Mouse (Mus musculus): Measurements from ENCODE around the gene Egln1. TPM values are rescaled to one million over a fixed set of nuclear protein-coding genes. Genes with fewer than 3 reads are reported as not detected.

Egln1 gene
- total and polyA plus RNA-seq, 2 experiments from 2014 or later, result 13.6 to 42.1 TPM

DNA sequence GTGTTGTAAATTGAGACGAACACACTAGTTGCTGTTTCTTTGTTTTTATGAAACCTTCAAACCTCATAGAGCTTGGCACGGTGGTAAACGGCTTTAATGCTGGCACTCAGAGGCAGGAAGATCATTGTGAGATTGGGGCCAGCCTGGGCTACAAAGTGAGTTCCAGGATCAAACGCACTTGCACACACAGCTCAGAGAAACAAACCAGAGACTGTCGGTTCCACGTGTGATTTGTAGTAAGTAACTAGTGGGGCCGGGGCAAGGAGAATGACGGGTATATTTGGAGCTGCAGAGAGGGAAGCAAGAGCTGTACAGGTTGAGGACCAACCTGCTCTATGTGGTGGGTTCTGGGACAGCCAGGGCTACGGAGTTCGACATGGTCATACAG, 939 bp upstream of the Egln1 start:
- Histone ChIP-seq H3K9ac (replicated peaks; ENCODE audit: low read length, poor library complexity, severe bottlenecking) (peak overlapping the region; percentile 97), H3K4me3 (ENCODE audit: low read depth, low read length) (peak overlapping the region; percentile 68), H3K27me3 (ENCODE audit: insufficient read depth, low read length) (no peaks in the 10 kb centered on the region), H3K27ac (ENCODE audit: low read depth, low read length) (peak overlapping the region; percentile 97), H3K4me1 (ENCODE audit: insufficient read depth, low read length) (peaks cover 17% of the 10 kb centered on the region), H3K36me3 (ENCODE audit: insufficient read depth, low read length) (no peaks in the 10 kb centered on the region), H3K4me2 (ENCODE audit: low read depth, low read length, poor library complexity, severe bottlenecking) (peak overlapping the region; percentile 87), H3K9me3 (ENCODE audit: low read length) (no peaks in the 10 kb centered on the region)
- WGBS, result 21% methylated on average over 10 of the region's 10 CpGs
- DNase-seq (ENCODE audit: low spot score) (no peak), ATAC-seq (ENCODE audit: low FRiP score) (no peak)
- TF ChIP-seq CTCF (IDR thresholded peaks at IDR 0.05), result no peak

DNA sequence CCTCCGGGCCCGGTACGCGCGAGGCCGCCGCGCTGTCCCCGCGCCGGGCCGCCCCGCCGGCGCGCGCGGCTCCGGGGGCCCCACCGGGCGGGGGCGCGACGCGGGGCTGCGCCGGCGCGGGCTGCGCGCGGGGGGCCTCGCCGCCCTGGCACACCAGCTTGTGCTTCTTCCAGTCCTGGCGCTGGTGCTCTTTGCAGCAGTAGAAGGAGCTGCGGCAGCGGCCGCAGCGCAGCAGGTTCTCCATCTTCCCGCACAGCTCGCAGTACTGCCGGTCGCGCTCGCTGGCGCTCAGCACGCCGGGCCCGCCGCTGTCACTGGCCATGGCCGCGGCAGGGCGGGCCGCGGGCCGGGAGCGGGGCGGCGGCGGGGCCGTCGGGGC, 402 bp downstream of the Egln1 start:
- peak overlapping the region; percentile 97 for H3K27ac ChIP-seq (ENCODE audit: low read depth, low read length)

GRCm38 (mm10) chr8:124947865-124948732, 1.0 kb downstream of the Egln1 start:
- Histone ChIP-seq H3K4me2 (ENCODE audit: low read depth, low read length, poor library complexity, severe bottlenecking) (peak overlapping the region; percentile 87), H3K27ac (ENCODE audit: low read depth, low read length) (peak overlapping the region; percentile 97), H3K36me3 (ENCODE audit: insufficient read depth, low read length) (no peaks in the 10 kb centered on the region), H3K9me3 (ENCODE audit: low read length) (no peaks in the 10 kb centered on the region), H3K9ac (replicated peaks; ENCODE audit: low read length, poor library complexity, severe bottlenecking) (peak overlapping the region; percentile 97), H3K4me3 (ENCODE audit: low read depth, low read length) (peak overlapping the region; percentile 68), H3K4me1 (ENCODE audit: insufficient read depth, low read length) (peaks cover 22% of the 10 kb centered on the region), H3K27me3 (ENCODE audit: insufficient read depth, low read length) (no peaks in the 10 kb centered on the region)
- ATAC-seq (ENCODE audit: low FRiP score) (peak; percentile 36), DNase-seq (ENCODE audit: low spot score) (peak; percentile 42)
- TF ChIP-seq CTCF (IDR thresholded peaks at IDR 0.05), result no peak
- under 1% methylated on average over 67 of the region's 67 CpGs for WGBS

More for the DNA sequence above, 402 bp downstream of the Egln1 start:
- Histone ChIP-seq H3K4me2 (ENCODE audit: low read depth, low read length, poor library complexity, severe bottlenecking) (peak overlapping the region; percentile 87), H3K4me1 (ENCODE audit: insufficient read depth, low read length) (peaks cover 20% of the 10 kb centered on the region), H3K9ac (replicated peaks; ENCODE audit: low read length, poor library complexity, severe bottlenecking) (peak overlapping the region; percentile 97), H3K9me3 (ENCODE audit: low read length) (no peaks in the 10 kb centered on the region), H3K27me3 (ENCODE audit: insufficient read depth, low read length) (no peaks in the 10 kb centered on the region), H3K36me3 (ENCODE audit: insufficient read depth, low read length) (no peaks in the 10 kb centered on the region), H3K4me3 (ENCODE audit: low read depth, low read length) (peak overlapping the region; percentile 68)
- ATAC-seq (ENCODE audit: low FRiP score) (peak; percentile 64), DNase-seq (ENCODE audit: low spot score) (peak; percentile 50)
- TF ChIP-seq CTCF (IDR thresholded peaks at IDR 0.05), result no peak
- 0% methylated on average over 35 of the region's 62 CpGs for WGBS

- H3K9ac ChIP-seq (replicated peaks; ENCODE audit: low read length, poor library complexity, severe bottlenecking), result no peak overlapping the region
- no peak for TF ChIP-seq CTCF (IDR thresholded peaks at IDR 0.05)
- DNase-seq (ENCODE audit: low spot score), result no peak
- no peak overlapping the region for H3K4me3 ChIP-seq (ENCODE audit: low read depth, low read length)
- H3K27me3 ChIP-seq (ENCODE audit: insufficient read depth, low read length), result no peaks in the 10 kb centered on the region
- peaks cover 13% of the 10 kb centered on the region for H3K4me1 ChIP-seq (ENCODE audit: insufficient read depth, low read length)
- H3K4me2 ChIP-seq (ENCODE audit: low read depth, low read length, poor library complexity, severe bottlenecking), result no peak overlapping the region
- no peak for ATAC-seq (ENCODE audit: low FRiP score)
- WGBS, result 69% methylated on average over 7 of the region's 7 CpGs
- no peak overlapping the region for H3K27ac ChIP-seq (ENCODE audit: low read depth, low read length)
- no peaks in the 10 kb centered on the region for H3K9me3 ChIP-seq (ENCODE audit: low read length)
- H3K36me3 ChIP-seq (ENCODE audit: insufficient read depth, low read length), result 0 out of 2 replicates have a peak, but pooled peaks cover 4% of the 10 kb centered on the region
Measured at GRCm38 (mm10) chr8:124944406-124944805, 4.7 kb downstream of the Egln1 start.

DNA sequence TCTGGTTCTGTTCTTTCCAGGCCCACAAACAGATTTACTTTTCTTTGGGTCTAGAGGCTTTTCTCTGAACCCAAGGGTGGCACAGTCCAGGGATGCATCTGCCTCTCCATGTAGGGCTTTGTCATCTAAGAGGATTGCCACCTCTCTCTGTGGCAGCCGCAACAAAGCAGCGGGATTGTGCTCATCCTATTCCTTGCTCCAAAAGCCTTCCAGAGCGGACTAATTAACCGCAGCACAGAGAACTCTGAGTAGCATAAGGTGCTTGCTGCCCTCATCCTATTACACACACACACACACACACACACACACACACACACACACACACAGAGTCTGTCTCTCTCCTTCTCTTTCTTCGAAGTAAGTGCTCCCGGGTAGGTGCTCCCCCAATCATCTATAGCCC, 5.3 kb downstream of the Egln1 start:
- no peak for ATAC-seq (ENCODE audit: low FRiP score)
- WGBS, result 77% methylated on average over 6 of the region's 6 CpGs
- 0 out of 2 replicates have a peak, but pooled peaks cover 4% of the 10 kb centered on the region for H3K36me3 ChIP-seq (ENCODE audit: insufficient read depth, low read length)
- no peak for TF ChIP-seq CTCF (IDR thresholded peaks at IDR 0.05)
- H3K4me3 ChIP-seq (ENCODE audit: low read depth, low read length), result no peak overlapping the region
- H3K27me3 ChIP-seq (ENCODE audit: insufficient read depth, low read length), result no peaks in the 10 kb centered on the region
- H3K4me1 ChIP-seq (ENCODE audit: insufficient read depth, low read length), result peaks cover 13% of the 10 kb centered on the region
- H3K27ac ChIP-seq (ENCODE audit: low read depth, low read length), result no peak overlapping the region
- H3K9me3 ChIP-seq (ENCODE audit: low read length), result no peaks in the 10 kb centered on the region
- DNase-seq (ENCODE audit: low spot score), result no peak
- H3K4me2 ChIP-seq (ENCODE audit: low read depth, low read length, poor library complexity, severe bottlenecking), result no peak overlapping the region
- H3K9ac ChIP-seq (replicated peaks; ENCODE audit: low read length, poor library complexity, severe bottlenecking), result no peak overlapping the region

GRCm38 (mm10) chr8:124937293-124937692, 11.8 kb downstream of the Egln1 start:
- DNase-seq (ENCODE audit: low spot score) (no peak), ATAC-seq (ENCODE audit: low FRiP score) (no peak)
- no peaks in the 10 kb centered on the region for H3K9me3 ChIP-seq (ENCODE audit: low read length)
- no peaks in the 10 kb centered on the region for H3K27me3 ChIP-seq (ENCODE audit: insufficient read depth, low read length)
- H3K27ac ChIP-seq (ENCODE audit: low read depth, low read length), result no peak overlapping the region
- WGBS, result 96% methylated on average over 4 of the region's 4 CpGs
- peaks cover 7% of the 10 kb centered on the region; the same call in 1 of the 2 replicates for H3K36me3 ChIP-seq (ENCODE audit: insufficient read depth, low read length)
- TF ChIP-seq CTCF (IDR thresholded peaks at IDR 0.05), result no peak
- H3K4me2 ChIP-seq (ENCODE audit: low read depth, low read length, poor library complexity, severe bottlenecking), result no peak overlapping the region
- H3K9ac ChIP-seq (replicated peaks; ENCODE audit: low read length, poor library complexity, severe bottlenecking), result no peak overlapping the region
- no peak overlapping the region for H3K4me3 ChIP-seq (ENCODE audit: low read depth, low read length)
- no peaks in the 10 kb centered on the region for H3K4me1 ChIP-seq (ENCODE audit: insufficient read depth, low read length)

Measured in midbrain, postnatal 0 days (tissue).